Mouse (Mus musculus) layer of hippocampus, postnatal 14 days (tissue): Measurements from ENCODE around the gene Slc27a5. TPM values are rescaled to one million over a fixed set of nuclear protein-coding genes. Genes with fewer than 3 reads are reported as not detected.

Experiments
- DNase-seq, 2 experiments: peaks; one replicate each; pipeline ENCODE4 v3.0.0; 2021 to 2022; ENCODE audit warnings: low spot score in 2 of 2, mixed read lengths in 1 of 2
- long read RNA-seq, 2 experiments: library from polyadenylated mRNA; stranded (forward); transcript quantifications; one replicate each; pipeline ENCODE4 v2.0.0; 2021
- total RNA-seq, 2 experiments: library from RNA; stranded (reverse); gene quantifications; 2 replicates each; pipeline ENCODE4 v1.2.3; 2021

Slc27a5 gene
- total RNA-seq, result under 1 TPM in 1 of 2 experiments, not detected in 1; 0.26 TPM
- long read RNA-seq, experiment 1, result 0 reads
- long read RNA-seq, experiment 2, result 0 reads

GRCm38 (mm10) chr7:12998053-12998452, at the start of gene Slc27a5:
Gene Slc27a5, minus strand, starts transcription at chr7:12998192.
- DNase-seq, result no peak

DNA sequence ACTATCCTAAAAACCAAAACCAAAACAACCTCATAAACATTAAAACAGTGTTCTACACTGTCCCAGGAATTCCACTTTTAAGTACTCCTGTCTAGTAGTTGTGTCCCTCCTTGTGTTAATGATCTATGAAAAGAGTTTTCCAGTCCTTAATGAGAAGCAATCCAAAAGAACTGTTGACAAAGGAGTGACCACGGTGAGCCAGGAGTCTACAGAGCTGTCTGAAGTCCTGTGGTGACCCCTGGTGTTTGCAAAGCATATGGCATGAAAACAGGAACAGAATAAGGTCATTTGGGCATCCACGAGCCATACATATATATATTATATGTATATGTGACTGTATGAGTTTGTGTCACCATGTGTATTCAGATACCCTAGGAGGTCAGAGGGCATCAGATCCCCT, 48.1 kb upstream of the Slc27a5 start:
- no peak for DNase-seq

DNA sequence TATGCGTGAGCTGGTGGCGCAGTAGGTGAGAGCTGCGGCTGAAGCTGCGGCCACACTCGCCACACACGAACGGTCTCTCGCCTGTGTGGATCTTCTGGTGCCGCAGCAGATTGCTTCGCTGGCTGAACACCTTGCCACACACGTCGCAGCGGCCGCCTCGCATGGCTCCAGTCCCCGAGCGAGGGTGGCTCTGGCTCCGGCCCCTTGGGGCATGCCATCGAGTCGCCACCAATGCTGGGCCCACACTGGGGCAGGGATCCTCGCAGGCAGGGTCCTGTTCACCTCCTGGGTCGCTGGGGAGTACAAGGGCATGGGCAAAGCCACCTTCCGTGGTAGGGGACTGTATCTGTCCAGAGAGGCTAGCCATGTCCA, 46.2 kb upstream of the Slc27a5 start:
- DNase-seq, result no peak

DNA sequence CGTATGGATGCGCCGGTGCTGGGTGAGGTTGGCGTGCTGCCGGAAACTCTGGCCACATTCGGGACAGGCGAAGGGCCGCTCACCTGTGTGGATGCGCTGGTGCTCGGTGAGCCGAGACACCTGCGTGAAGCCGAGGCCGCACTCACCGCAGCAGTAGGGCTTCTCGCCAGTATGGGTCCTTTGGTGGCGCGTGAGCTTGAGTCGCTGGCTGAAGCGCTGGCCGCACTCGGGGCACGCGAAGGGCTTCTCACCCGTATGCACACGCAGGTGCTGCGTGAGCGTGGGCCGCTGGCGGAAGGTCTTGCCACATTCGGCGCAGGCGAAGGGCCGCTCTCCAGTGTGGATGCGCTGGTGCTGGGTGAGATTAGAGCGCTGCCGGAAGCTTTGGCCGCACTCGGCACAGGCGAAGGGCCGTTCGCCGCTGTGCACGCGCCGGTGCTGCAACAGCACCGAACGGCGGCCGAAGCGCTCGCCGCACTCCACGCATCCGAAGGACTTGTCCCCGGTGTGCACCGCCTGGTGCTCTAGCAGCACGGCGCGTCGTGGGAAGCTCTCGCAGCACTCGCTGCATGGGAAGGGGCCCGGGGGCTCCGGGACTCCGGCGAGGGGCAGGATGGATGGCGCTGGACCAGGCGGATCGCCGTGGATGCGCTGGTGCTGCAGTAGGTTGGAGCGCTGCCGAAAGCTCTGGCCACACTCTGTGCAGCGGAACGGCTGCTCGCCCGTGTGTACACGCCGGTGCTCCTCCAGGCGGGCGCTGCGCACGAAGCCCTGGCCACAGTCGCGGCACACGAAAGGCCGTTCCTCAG, 45.7 kb upstream of the Slc27a5 start:
- DNase-seq, result peak in 1 of 2 experiments; percentile 52

DNA sequence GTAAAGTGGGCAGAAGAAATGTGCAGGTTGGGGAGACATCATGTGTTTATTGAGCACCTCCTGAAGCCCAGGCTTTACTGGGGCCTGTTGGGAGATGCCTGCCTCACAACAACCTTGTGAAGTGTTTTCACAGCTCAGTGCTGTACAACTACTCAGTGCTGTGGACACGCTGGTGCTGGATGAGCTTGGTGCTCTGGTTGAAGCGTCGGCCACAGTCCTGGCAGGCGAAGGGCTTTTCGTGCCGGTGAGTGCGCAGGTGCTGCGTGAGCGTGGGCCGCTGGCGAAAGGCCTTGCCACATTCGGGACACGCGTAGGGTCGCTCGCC, 45.1 kb upstream of the Slc27a5 start:
- DNase-seq, result no peak

- DNase-seq, result no peak
Observed at GRCm38 (mm10) chr7:13042511-13042910, 44.5 kb upstream of the Slc27a5 start.

DNA sequence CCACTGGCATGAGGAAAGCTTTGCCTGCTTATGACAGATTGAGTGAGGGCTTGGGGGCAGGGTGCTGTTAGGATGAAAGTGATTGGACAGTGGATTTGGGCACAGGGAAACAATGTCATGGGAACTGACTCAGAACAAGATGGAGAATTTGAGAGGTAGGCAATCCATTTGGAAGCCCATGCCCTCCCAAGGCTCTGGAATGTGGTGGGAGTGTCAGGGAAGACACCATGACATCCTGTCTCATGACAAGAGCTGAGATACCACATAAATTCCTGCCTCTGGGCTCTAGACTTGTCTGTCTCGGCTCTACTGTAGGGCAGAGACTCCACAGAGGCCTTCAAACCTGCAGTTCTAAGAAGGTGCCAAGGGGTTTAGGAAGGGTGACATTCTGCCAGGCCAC, 43.3 kb upstream of the Slc27a5 start:
- no peak for DNase-seq

DNA sequence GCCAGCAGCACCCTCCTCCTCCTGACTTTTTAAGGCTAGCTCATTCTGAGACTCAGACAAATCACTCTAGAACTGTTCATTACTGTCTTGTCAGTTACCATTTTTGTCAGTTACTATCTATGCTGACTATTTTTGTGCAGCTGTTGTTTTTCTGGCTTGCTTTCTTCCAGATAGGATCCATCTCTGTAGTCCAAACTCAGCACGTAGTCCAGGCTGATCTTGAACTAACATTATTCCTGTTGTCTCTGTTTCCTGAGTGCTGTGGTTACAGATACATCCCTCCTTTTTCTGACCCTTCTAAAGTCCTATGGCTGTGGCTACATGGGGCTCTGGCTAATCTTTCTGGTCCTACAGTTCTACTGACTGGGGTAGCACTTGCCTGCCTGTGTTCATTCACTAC, 41.2 kb upstream of the Slc27a5 start:
- DNase-seq, result no peak

DNA sequence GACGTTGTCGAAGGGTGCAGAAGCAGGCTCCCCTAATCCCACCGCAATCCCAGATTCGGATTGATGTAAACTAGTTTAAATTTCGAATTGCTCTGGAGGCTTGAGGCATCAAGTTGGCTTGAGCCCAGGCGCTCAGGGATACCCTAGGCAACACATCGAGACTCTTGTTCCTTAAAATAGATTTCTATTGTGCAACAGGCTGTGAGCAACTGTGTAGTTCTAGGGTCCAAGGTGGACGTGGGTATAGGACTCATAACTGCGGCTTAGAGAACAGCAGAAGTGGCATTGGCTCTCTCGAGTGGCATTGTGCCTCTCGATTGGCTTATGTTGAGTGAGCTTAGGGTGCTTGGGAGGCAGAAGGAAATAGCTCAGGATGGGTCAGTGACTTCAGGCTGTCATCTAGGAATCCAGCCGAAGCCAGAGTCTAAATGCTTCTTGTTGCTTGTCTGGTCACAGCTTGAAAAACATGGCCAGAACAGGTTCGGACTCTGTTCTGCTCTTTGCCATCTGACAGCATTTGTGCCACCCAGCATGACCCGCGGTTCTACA, 40.7 kb upstream of the Slc27a5 start:
- DNase-seq, result no peak

DNA sequence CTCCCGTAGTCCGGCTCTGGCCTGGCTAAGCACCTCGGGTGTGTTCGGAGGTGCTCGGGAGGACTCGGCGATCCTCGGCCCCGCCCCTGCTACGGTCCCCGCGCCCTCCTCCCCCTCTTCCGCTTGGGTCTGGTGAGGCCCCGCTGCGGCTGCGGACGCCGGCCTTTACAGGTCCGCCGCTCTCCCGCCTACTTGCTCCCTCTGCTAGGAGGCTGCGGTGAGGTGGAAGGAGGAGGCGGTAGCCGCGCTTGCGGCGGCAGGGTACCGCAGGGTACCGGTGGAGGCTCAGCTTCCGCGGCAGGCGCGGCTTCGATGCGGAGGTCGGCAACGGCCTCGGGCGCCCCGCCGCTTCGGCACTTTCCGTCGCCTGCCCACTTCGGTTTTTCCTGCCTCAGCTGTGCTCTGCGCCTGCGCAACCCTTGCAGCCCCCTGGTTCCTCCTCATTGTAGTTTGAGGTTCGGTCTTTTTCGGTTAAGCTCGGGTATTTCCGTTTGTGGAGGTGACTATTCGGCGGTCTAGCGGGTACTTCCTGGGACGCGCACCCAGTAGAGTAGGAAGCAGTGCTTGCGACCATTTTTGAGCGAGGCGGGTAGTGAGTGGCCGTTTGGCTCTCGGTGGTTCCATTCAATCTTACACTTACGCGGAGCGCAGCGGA, 40.0 kb upstream of the Slc27a5 start, which contains the start of gene Ube2m:
Gene Ube2m (minus strand): TSS at position 375 of the 655 bp plus-strand sequence.
- peak; percentile 100 for DNase-seq

DNA sequence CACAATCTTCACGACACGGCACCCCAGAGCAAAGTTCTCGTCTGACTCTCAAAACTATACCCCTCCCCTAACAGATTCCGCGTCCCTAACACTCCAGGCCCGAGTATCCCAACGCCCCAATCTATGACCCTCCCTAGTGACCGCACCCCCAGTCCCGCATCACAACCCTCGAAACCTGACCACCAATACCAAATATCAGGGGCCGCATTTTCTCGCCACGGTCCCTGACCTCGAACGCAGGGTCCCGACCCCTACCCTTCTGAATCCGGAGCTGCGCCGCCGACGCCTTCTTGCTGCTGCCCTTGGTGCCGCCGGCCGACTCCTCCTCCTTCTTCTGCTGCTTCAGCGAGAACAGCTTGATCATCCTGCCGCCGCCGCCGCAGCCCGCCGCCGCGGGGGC, 39.4 kb upstream of the Slc27a5 start:
- DNase-seq, result no peak

DNA sequence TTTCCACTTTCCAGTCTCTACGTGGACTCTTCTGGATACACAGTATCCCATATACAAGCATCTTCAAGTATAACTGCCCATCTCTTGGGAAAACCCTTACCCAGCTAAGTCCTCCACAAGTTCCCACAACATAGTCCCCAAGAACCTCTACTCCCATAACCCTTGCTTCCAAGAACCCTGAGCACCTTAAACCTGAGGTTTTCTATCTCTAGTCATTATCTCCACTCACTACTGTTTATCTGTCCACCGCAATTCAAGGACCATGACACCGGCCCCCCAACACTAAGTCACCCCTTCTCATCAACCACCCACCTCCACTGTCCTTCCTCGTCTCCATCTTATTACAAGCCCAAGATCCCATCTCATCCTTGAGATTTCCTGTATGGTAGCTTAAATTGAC, 38.8 kb upstream of the Slc27a5 start:
- no peak for DNase-seq

GRCm38 (mm10) chr7:13035211-13035855, 37.3 kb upstream of the Slc27a5 start:
- DNase-seq, result no peak

DNA sequence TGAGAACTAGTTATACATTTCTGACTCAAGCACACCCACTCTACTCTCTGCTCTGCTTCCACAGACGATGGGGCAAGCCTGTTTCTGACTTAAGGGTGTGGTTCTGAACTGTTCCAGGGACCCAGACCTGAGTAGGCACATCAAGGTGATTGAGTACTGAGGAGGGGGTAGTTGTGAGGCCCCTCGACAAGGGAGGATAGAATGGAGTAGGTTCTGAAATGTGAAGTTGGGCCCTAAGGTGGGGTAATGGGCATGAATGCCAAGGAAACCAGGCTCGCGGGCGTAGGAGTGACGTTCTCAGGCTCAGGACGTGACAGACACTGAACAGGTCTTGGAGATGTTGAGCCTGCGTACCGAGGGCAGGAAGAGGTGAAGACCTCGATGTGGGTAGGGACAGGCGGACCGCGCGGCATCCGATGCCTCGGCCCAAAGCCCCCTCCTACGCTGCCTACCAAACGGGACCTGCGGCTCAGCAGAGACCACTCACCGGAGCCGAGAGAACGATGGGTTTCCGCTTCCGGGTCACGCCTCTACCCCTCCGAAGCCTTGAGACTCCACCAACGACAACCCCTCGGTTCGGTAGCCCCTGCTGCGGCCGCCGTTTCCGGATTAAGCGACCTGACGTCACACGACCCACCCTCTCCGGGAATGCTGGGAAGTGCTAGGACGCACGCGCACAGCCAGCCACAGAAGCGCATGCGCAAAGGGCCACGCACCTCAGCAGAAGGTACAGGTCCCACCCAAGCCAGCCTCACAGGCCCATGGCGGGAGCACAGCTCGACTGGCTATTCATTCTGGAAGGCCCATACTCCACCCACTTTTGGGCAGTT, 36.4 kb upstream of the Slc27a5 start, which contains the start of gene Chmp2a:
Gene Chmp2a (minus strand): TSS at position 660 of the 830 bp plus-strand sequence.
- DNase-seq, result peak; percentile 98 to 99

- DNase-seq, result no peak
Observed at GRCm38 (mm10) chr7:13033451-13034147, 35.6 kb upstream of the Slc27a5 start.

GRCm38 (mm10) chr7:13032541-13032940, 34.5 kb upstream of the Slc27a5 start:
- DNase-seq, result no peak

- DNase-seq, result no peak
Observed at GRCm38 (mm10) chr7:13031983-13032382, 34.0 kb upstream of the Slc27a5 start.

DNA sequence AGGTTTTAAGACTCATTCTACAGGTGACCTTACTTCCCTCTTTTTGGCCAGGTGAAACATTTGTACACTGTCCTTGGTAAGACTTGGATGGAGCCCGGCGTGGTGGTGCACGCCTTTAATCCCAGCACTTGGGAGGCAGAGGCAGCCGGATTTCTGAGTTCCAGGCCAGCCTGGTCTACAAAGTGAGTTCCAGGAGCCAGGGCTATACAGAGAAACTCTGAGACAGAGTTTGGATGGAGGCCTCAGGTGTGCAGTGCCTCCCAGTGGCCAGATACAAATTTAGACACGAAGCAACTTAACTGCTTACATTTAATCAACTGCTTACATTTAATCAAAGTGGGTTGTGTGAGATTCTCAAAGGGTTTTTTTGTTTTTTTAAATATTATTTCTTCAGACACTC, 33.1 kb upstream of the Slc27a5 start:
- DNase-seq, result no peak

GRCm38 (mm10) chr7:13028986-13029385, 31.0 kb upstream of the Slc27a5 start:
- no peak for DNase-seq

- no peak for DNase-seq
Observed at GRCm38 (mm10) chr7:13025511-13026112, 27.6 kb upstream of the Slc27a5 start.
